Mouse (Mus musculus) megakaryocyte, embryonic 14.5 days (primary cell): Measurements from ENCODE around the gene Rpl11.

ENCODE experiments used
- FLI1 ChIP-seq: IDR thresholded peaks from 2 replicates; pipeline ENCODE4 v1.6.1; 2012; ENCODE audit warnings: low read length, inconsistent platforms, mixed read lengths
- GATA1 ChIP-seq: IDR thresholded peaks from 3 replicates; pipeline ENCODE4 v1.6.1; 2012; ENCODE audit warnings: mixed read lengths, low read length, inconsistent platforms, borderline replicate concordance

- TF ChIP-seq FLI1 (no peak), GATA1 (no peak)
These were observed 25.1 kb downstream of the Rpl11 start for GRCm38 (mm10) chr4:136028132-136028564.
